Mouse (Mus musculus) heart, adult 8-10 months (tissue): Measurements from ENCODE around the gene Gm9913. TPM values are rescaled to one million over a fixed set of nuclear protein-coding genes. Genes with fewer than 3 reads are reported as not detected.

Experiments used
- DNase-seq: peaks from one replicate; pipeline ENCODE4 v3.0.0; 2022; ENCODE audit warnings: low spot score
- total RNA-seq, 4 experiments: library from RNA; stranded (reverse); gene quantifications; 2 replicates each; pipeline ENCODE4 v1.2.4; 2022

Gm9913 gene
- under 1 TPM; 0.09 to 0.14 (median 0.10) TPM for total RNA-seq

DNA sequence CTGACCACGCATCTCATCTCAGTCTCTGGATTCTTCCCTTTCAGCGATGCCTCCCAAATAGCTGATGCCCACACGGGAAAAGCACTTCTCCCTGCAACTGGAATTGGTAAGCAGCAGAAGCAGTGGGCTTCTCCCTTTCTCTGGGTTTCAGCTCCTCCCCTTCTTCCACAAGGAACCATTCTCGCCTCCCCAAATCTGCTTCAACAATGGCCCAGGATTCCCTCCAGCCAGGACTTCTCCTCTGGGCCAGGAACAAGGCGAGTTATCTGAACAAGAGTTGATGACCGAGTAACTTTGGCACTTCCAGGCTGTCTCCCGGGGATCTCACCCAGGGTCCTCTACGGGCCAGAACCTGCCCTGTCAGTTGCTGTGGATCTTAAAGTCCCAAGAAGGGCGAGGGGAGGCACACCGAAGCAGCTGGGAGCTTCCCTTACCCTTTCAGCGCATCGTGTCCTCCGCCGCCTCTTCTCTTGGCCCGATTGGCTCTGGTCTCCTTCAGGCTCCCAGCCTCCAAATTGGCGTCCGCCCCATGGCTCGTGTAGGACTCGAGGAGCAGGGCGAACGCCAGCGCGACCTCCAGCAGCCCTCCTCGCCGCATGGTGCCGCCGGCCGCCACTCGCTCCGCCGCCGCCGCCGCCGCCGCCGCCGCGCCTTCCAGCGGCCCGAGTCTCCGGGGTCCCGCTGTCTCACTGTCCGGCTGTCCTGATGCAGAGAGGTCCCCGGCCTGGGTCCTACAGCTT, at the start of gene Gm9913:
Gm9913 (plus strand) TSS at position 84 of the 740 bp plus-strand sequence.
- peak; percentile 60 for DNase-seq

DNA sequence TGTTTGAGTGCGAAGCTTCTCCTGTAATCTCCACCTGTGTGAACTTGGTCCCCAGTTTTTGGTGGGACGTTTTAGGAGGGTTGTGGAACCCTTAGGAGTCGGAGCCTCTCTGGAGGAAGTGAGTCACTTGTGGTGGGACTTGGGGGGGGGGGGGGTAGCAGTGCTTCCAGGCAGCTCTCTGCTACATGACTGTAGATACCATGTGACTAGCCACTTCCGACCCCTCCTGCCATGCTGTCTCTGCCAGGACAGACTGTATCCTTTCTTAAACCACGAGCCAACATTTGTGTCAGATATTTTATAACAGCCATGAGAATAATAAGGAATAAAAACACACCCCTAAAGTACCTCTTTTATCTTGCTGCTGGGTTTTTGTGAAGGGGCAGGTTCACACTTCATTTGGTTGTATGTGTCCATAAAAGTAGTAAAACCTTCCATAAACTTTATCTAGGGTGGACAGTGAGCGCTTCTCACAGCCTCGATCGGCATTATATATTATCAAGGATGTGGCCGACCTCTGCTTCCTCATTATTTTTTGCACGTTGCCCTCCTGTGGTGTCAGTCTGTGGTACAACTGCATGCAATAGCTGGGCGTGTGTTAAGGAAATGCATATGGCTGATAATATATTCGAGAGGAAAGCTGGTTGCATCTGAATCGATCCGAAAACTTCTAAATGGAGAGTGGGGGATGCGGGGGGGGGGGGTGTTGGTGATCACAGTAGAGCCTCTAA, 48.7 kb upstream of the Gm9913 start:
- DNase-seq, result no peak

DNA sequence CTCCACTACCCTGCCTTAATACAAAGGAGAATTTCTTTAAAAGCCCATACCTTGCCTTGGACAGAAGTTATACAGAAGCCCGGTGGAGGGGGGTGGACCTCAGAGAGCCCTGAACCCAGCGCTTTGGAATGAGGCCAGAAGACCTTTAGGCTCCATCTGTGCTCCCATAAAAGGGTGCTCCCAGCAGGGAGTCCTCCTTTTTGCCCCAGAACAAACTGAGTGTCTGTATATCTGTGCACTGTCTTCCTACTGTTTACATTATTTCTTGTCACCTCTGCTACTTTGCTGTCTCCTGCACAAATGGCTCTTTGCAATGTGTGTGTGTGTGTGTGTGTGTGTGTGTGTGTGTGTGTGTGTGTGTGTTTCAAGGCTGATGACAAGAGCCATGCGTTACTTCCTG, 45.8 kb upstream of the Gm9913 start:
- no peak for DNase-seq

DNA sequence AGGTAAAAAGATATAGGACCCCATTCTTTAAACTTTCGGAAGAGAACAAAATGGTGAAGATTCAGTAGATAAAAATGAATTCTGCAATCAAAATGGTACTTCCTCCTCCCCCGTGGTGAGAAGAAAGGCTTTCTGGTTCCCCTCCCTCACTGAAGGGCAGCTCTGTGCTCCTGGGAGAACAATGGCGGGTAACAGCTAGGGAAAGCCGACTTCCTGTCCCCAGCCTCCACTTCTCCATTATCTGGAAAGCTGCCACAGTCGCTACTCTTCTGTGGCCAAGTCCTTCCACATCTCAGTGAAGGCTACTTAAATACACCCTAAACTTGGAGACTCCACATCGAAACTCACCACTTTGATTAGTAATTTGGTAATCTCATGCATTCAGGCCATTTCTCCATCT, 40.9 kb upstream of the Gm9913 start:
- DNase-seq, result peak; percentile 56

DNA sequence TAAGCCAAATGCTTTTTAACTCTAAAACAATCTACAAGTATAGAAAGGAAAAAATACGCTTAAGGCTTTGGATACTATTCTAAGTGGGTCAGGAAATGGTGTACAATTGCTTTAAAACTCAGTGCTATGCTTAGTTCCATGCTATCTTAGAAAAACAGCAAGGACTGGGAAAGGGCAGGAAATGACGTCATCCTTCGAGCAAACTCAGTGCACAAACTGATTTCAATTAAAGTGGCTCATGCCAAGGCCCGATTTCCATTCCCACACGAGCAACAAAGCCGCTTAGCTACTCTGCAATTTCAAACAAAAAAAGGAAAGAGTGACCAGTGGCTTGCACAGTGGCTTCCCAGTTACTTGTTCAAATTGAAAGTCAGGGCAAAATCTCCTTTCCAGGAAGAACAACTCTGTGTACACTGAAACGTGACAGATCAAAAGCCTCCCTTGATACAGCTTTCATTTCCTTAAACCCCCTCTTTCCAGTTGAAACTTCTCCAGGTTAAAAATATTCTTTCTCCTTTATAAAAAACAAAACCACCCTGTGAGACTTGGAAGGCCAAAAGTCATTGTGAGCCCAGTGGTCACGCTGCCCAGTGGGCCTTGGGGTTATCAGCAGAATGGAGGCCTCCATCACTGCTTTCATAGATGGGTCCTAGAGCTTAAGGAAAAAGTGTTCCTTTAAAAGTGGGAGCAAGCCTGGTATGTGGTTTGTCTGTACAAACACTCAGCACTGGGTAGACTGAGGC, 34.2 kb upstream of the Gm9913 start:
- DNase-seq, result peak; percentile 89

- DNase-seq, result no peak
Measured at GRCm38 (mm10) chr2:125471721-125472120, 33.2 kb upstream of the Gm9913 start.

DNA sequence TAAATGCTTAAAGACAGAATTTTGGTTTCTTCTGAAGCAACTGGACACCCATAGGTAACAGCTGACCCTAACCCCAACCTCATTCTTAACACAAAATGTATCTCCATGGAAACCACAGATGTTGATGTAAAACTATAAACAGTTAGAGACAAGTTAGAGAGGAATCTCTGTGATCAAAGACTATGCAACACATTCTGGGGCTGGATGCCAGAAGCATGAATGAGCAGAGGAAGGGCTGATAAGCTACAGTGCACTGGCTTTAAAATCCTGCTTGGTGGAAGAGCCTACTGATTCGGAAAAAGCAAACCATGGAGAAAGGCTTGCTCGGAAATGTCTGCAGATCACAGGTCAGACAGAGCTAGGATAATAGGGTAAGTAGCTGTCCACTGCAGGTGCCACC, 31.7 kb upstream of the Gm9913 start:
- DNase-seq, result no peak

DNA sequence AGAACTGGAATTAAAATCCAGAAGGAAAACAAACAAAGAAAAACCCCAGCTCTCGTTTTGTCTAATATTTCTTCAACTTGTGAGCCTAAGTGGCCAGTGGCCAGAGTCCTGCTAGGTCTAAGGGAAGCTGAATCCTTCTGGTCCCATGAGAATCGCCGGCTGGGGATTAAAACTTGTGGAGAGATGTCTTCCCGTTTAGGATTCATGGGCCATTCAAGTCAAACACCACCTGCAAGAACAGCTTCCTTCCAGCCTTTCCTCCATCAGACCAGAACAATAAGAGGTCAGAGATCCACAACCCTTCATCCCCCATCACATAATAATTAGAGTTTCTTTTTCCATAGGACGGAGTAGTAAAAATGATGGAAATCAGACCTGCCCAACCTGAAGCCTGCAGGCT, 30.2 kb upstream of the Gm9913 start:
- DNase-seq, result peak; percentile 71

DNA sequence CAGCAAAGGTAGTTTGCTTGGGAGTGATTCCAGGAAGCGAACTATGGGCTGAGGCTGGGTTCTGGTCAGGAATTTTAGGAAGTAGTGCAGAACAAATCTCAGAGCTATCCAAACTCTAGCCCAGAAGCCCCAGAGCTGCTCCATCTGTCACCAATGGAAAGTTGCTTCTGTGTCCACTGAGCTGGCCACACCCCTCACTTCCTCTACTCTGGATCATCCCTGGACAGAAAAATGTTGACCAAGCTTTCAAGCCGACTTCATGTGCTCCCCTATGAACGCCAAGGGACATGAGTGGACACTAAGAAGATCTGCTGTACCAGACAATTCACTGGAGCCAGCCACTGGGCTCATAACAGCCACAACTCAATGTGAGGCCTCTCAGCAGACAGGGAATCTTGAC, 28.7 kb upstream of the Gm9913 start:
- no peak for DNase-seq

GRCm38 (mm10) chr2:125477367-125477766, 27.5 kb upstream of the Gm9913 start:
- no peak for DNase-seq

DNA sequence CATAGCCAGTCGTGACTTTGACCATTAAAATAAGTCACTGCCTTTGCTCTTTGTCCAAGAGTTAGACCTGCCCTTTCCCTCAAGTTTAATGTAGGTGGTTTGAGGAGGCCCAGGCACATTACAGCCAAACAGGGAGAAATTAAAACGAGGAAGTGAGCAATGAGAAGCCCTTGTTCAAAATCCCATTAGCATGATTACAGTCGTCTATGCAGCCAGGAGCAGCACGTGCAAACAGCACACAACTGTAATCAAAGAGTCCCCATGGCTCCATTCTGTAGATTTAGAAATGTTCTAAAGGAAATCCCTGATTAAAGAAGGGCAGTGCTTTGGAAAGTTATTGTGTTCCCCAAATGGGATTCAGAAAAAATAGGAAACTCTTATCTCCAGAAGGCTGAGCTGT, 26.2 kb upstream of the Gm9913 start:
- DNase-seq, result no peak

DNA sequence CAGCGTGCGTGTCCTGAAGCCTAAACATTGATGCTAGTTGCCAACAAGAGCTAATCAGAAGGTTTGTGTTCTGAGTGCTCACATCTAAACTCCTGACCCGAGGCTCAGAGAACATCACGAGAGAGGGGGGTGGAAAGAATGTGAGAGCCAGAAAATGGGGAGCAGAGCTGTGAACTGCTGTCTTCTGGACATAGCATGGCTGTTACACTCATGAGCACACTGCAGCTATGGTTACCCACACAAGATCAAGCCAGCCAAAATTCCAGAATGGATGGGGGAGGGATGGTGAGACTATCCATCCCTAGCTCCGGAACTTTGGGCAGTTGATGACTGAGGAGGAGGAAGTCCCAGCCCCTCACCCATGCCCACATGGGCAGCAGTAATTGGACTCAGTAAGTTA, 24.8 kb upstream of the Gm9913 start:
- DNase-seq, result no peak

DNA sequence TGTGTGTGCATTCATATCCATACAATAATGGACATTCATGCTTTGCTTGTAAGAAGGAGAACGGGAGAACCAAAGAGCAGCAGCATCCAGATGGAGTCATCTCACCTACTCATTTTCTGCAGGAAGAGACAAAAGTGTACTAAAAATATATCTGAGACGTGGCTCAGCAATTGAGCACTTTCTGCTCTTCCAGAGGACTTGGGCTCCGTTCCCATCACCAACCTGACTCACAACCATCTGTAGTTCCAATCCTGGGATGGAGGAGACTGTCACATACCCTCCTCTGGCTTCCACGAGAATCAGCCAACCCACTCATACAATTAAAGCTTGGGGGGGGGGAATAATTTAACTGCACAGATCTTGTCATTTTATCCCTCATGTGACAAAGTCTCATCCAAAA, 23.8 kb upstream of the Gm9913 start:
- DNase-seq, result no peak

DNA sequence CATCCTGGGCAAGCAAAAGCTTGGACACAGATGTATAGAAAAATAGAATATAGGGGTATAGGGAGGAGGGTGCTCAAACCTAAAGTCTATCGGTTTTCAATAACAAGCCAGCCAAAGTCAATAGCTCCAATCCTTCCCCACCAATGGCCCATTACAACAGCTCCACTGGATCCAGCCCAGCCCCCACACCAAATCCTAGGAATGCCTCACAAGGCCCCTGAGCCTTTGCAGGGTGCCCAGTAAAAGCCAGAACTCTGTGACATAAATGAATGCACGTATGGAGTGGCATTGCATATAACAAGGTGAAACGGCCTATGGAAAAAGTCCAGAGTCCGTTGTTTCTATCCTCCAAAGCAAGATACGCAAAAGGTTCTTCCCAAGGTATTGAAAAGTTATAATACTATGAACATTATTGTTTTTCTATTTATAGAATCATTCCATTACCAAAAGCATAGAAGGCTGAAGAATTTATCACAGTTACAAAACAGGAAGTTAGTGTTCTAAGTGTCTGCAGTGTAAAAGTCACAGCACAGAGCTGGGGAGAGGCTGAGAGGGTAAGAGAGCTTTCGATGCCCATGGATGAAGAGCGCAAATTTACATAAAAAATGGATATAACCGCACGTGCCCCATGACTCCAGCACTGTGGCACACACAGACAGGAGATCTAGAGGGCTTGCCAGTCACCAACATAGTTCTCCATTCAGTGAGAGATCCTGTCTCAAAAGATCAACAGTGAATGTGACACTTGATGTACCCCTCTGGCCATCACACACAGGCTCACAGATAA, 23.2 kb upstream of the Gm9913 start:
- no peak for DNase-seq

DNA sequence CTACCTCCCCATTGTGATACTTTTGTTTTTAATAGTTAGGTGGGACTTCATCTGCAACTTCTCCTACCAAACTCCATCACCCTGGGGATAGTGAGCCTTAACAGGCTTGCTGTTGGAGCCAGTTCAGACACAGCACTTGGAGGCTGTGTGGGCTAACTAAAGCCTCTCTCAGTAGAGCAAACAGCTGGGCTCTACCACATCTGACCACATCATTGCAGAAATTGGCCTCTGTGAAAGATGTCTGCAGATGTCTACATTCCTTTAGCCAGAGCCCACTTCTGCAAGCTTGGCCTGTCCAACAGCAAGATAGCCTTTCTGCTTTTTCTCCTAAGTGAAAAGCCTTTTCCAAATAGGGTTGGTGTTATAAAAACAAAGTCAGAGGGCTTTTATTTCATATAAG, 20.7 kb upstream of the Gm9913 start:
- DNase-seq, result peak; percentile 58

DNA sequence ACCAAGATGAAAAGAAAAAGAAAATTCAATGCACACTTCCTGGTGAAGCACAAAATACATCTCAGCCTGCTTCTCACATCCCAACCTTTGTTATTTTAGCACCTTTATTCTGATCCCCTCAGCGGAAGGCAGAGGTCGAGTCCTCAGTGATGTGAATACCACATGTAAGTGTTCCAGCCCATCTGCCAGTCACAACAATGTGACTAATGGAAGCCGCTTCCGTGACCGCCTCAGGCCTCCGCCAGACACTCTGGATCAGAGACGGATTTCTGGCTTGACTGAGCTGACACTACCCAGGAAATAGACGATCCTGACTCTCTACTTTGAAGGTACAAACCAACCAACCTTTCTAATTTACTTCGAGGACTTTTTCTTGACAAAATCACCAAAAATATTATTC, 20.0 kb upstream of the Gm9913 start:
- peak; percentile 80 for DNase-seq

- DNase-seq, result no peak
Measured at GRCm38 (mm10) chr2:125489979-125490378, 14.9 kb upstream of the Gm9913 start.

DNA sequence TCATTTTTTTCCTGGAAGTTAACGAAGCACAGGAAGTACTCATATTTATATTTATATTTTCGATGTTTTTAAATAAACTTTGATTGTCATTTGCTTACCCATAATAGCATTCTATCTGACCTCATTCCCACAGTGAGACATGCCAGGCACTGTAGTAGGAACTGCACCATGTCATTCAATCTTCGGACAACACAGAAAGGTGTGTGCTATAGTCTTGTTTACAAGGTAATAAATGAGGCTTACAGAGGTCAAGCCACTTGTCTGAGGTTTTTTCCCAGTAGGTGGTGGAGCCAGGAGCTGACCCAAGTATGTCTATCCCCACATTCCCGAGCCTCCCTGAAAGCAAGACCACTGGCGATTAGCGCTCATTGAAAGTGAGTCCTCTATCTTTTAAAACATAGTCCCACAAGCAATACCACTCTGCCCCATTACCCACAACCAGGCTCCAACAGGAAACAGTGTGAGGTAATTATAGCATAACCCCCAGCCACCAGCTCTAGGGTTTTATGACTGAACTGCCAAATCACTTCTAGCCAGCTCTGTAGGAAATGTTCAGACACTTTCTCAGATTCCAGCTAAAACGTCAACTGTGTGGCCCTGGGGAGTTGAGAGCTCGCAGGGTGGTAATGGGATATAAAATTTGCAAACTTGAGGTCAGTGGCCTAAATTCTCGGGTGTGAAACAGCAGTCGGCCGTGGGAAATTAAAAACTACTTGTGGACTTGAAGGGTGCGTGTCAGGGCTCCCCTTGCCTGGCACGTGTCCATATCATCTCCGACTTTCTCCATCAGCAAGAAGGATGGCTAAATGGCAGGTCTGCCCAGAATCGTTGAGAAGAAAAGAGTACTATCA, 12.6 kb upstream of the Gm9913 start:
- DNase-seq, result no peak

DNA sequence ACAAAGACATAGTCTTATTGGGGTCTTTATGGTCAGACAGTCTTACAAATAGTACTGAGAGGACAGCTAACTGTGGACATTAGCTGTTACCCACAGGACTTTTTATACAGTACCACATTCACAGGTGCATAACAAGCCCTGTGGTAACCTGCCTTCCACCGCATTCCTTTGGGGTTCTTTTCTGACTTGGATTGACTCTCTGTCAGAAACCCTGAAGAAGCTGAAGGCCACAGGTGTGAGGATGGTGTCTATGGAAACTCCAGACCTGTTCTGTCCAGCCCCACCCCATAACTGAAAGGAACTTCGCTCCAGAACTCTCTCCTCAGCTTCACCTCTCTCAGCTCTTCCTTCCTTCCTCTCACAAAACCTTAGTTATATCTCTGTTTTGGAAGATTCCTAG, 10.6 kb upstream of the Gm9913 start:
- no peak for DNase-seq

- DNase-seq, result no peak
Measured at GRCm38 (mm10) chr2:125494831-125495812, 9.8 kb upstream of the Gm9913 start.
